Mouse (Mus musculus): ENCODE data around the gene Alpl.

- TF ChIP-seq CTCF (IDR thresholded peaks at IDR 0.05) (no peak), EP300 (IDR thresholded peaks at IDR 0.05) (no peak)
Observed at GRCm38 (mm10) chr4:137750121-137750520, 46.1 kb downstream of the Alpl start.
